Mouse (Mus musculus) limb, embryonic 10.5 days (tissue): ENCODE measurements at regions not wholly inside any gene's neighbourhood (a gene's known extent, or its start where the extent isn't known, plus 50 kb on each side); places are given as distances from the start of the nearest gene placed in this dataset.
"Not testable (repeated sequence)": the region's sequence is repeated elsewhere in the genome, so short reads cannot be mapped to it uniquely, and the experiment has no call there.

Experiments used
- DNase-seq: peaks from one replicate; pipeline ENCODE4 v3.0.0-alpha.2; 2017; ENCODE audit warnings: low spot score
- H3K27ac ChIP-seq: fragments of 300-500 bp; sonication (generic); 2 replicates; pipeline ENCODE4 v1.5.1; 2016; ENCODE audit warnings: mild to moderate bottlenecking
- H3K27me3 ChIP-seq: fragments of 300-500 bp; sonication (generic); 2 replicates; pipeline ENCODE4 v1.6.1; 2016; ENCODE audit warnings: low read depth, mild to moderate bottlenecking; ENCODE audit not compliant: poor library complexity, severe bottlenecking
- H3K36me3 ChIP-seq: fragments of 300-500 bp; sonication (generic); 2 replicates; pipeline ENCODE4 v1.6.1; 2016; ENCODE audit warnings: mild to moderate bottlenecking, moderate library complexity
- H3K4me1 ChIP-seq: fragments of 300-500 bp; sonication (generic); 2 replicates; pipeline ENCODE4 v1.6.1; 2016
- H3K4me3 ChIP-seq: fragments of 300-500 bp; sonication (generic); 2 replicates; pipeline ENCODE4 v1.5.1; 2016; ENCODE audit warnings: mild to moderate bottlenecking, moderate library complexity
- H3K9me3 ChIP-seq: fragments of 300-500 bp; sonication (generic); replicated peaks from 2 replicates; pipeline ENCODE4 v1.6.1; 2016; ENCODE audit warnings: mild to moderate bottlenecking
- WGBS: fragments of 180-500 bp; shearing (Covaris S2); methylation state at CpG from one replicate; pipeline ENCODE4 v1.1.7; 2016; 5-methylcytosine and 5-hydroxymethylcytosine counted together

GRCm38 (mm10) chr12:24252071-24252874 lies 155.2 kb upstream of the 9030624G23Rik start:
- Histone ChIP-seq H3K27ac (peak overlapping the region; percentile 88), H3K4me3 (peak overlapping the region; percentile 57)
- not testable (repeated sequence) for H3K4me1 ChIP-seq, H3K9me3 ChIP-seq, H3K27me3 ChIP-seq, H3K36me3 ChIP-seq
- WGBS = 2% methylated on average over 66 of the region's 77 CpGs
- DNase-seq = peak; percentile 54
